Mouse (Mus musculus) effector memory CD4-positive, alpha-beta T cell, adult 5 months (primary cell): ENCODE data around the gene Myo16. TPM values are rescaled to one million over a fixed set of nuclear protein-coding genes. Genes with fewer than 3 reads are reported as not detected.

Experiments used
- polyA plus RNA-seq: library from polyadenylated mRNA; unstranded; fragments of 100-300 nt; shearing (Covaris generic); gene quantifications from one replicate; pipeline ENCODE4 v1.2.1, GENCODE M21; 2017

Myo16 gene
- 0.05 TPM for polyA plus RNA-seq

DNA sequence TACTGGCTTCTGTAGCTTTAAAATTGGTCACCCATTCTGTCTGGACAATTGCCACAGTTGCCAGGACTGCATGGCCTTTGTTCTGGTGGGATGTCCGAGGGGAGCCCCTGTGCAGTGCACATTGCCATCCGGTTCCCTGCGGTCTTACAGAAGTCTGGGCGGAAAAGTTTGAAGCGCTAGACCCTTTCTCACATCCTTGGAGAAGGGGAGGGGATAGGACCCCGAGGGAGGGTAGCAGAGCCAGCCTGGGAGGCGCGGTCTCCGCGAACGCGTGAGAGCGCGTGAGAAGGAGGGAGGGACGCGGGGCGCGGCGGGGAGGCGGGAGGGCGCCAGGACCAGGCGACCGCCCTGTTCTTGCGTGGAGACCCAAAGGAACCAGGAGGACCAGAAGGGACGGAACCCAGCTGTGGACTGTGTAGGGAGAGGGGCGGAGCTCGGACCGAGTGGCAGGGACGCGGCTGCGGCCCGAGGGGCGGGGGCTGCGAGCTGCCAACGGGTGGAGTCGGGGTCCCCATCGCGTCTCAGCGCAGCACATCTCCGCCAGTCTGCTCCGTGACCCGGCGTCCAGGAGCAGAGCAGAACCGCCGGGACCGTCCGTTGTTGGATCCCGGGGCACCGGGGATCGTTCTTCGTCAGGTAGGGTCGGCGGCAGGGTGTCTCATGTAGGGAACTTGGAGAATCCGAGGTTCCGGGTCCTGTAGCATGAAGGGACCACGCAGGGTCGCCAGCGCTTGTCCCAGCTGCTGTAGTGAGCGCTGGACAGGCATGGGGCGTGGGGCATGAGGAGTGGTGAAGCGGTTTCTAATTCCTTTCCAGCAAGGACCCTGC, at the start of gene Myo16:
Gene Myo16 (plus strand): TSS at position 301 of the 828 bp plus-strand sequence.

Other genes starting within 250 kb of the Myo16 start
- gene Lig4, start 176.2 kb upstream of the Myo16 start, polyA plus RNA-seq: 0.89 TPM
- gene Abhd13, start 176.2 kb upstream of the Myo16 start, polyA plus RNA-seq: 14.4 TPM
- gene Tnfsf13b, start 147.4 kb upstream of the Myo16 start, polyA plus RNA-seq: 3.0 TPM